Mouse (Mus musculus): Measurements from ENCODE around the gene Tbx2. TPM values are rescaled to one million over a fixed set of nuclear protein-coding genes. Genes with fewer than 3 reads are reported as not detected.

The Tbx2 gene
- total RNA-seq, 2 experiments from 2014 or later = 2.7 to 3.3 TPM

- DNase-seq (ENCODE audit: low spot score in 2 of 2) = no peak
Measured at GRCm38 (mm10) chr11:85839258-85840030, 7.1 kb downstream of the Tbx2 start.

GRCm38 (mm10) chr11:85840031-85840802, 7.9 kb downstream of the Tbx2 start:
- no peak for DNase-seq (ENCODE audit: low spot score in 2 of 2)

GRCm38 (mm10) chr11:85840803-85841145, 8.4 kb downstream of the Tbx2 start:
- no peak for DNase-seq (ENCODE audit: low spot score in 2 of 2)

GRCm38 (mm10) chr11:85841211-85841681, 8.9 kb downstream of the Tbx2 start:
- no peak for DNase-seq (ENCODE audit: low spot score in 2 of 2)

- no peak for DNase-seq (ENCODE audit: low spot score in 2 of 2)
Measured at GRCm38 (mm10) chr11:85841980-85842379, 9.6 kb downstream of the Tbx2 start.

- no peak for DNase-seq (ENCODE audit: low spot score in 2 of 2)
Measured at GRCm38 (mm10) chr11:85842596-85843346, 10.4 kb downstream of the Tbx2 start.

GRCm38 (mm10) chr11:85843347-85843692, 11.0 kb downstream of the Tbx2 start:
- DNase-seq (ENCODE audit: low spot score in 2 of 2) = no peak

GRCm38 (mm10) chr11:85844144-85844965, 12.0 kb downstream of the Tbx2 start:
- peak; percentile 70 to 78 for DNase-seq (ENCODE audit: low spot score in 2 of 2)

GRCm38 (mm10) chr11:85844971-85845370, 12.6 kb downstream of the Tbx2 start:
- DNase-seq (ENCODE audit: low spot score in 2 of 2) = no peak

- DNase-seq (ENCODE audit: low spot score in 2 of 2) = no peak
Measured at GRCm38 (mm10) chr11:85845921-85846320, 13.6 kb downstream of the Tbx2 start.

GRCm38 (mm10) chr11:85846509-85846908, 14.2 kb downstream of the Tbx2 start:
- DNase-seq (ENCODE audit: low spot score in 2 of 2) = no peak

- DNase-seq (ENCODE audit: low spot score in 2 of 2) = peak; percentile 69 to 80
Measured at GRCm38 (mm10) chr11:85849037-85849436, 16.7 kb downstream of the Tbx2 start.

GRCm38 (mm10) chr11:85850233-85850632, 17.9 kb downstream of the Tbx2 start, which contains the start of gene Gm11444:
Gene Gm11444, minus strand, starts transcription at chr11:85850333.
- DNase-seq (ENCODE audit: low spot score in 2 of 2) = no peak

- DNase-seq (ENCODE audit: low spot score in 2 of 2) = no peak
Measured at GRCm38 (mm10) chr11:85850758-85851157, 18.4 kb downstream of the Tbx2 start.

- DNase-seq (ENCODE audit: low spot score in 2 of 2) = no peak
Measured at GRCm38 (mm10) chr11:85857997-85858698, 25.8 kb downstream of the Tbx2 start.

- no peak for DNase-seq (ENCODE audit: low spot score in 2 of 2)
Measured at GRCm38 (mm10) chr11:85864363-85864762, 32.0 kb downstream of the Tbx2 start.

- DNase-seq (ENCODE audit: low spot score in 2 of 2) = no peak
Measured at GRCm38 (mm10) chr11:85876059-85876788, 43.9 kb downstream of the Tbx2 start.

GRCm38 (mm10) chr11:85884498-85884897, 52.1 kb downstream of the Tbx2 start:
- DNase-seq (ENCODE audit: low spot score in 2 of 2) = no peak

- no peak for DNase-seq (ENCODE audit: low spot score in 2 of 2)
Measured at GRCm38 (mm10) chr11:85885665-85886428, 53.5 kb downstream of the Tbx2 start, which contains the start of gene Tbx4. Gene Tbx4, plus strand, starts transcription at chr11:85886422.
